Mouse (Mus musculus) liver, adult 2 months (tissue): ENCODE data around the gene Mapk8ip3.
A peak's percentile ranks its signal among the peaks of the same experiment; 100 is the strongest.

Experiments
- CTCF ChIP-seq: fragments of 200-500 bp; IDR thresholded peaks from 2 replicates; pipeline ENCODE4 v1.5.1; 2011; ENCODE audit warnings: low read depth, low read length, control low read depth
- POLR2A ChIP-seq: fragments of 200-500 bp; IDR thresholded peaks from 2 replicates; pipeline ENCODE4 v1.6.1; 2011; ENCODE audit warnings: low read length, control low read depth; ENCODE audit not compliant: insufficient read depth; ENCODE audit errors: extremely low read depth

- TF ChIP-seq POLR2A (peak; percentile 70), CTCF (no peak; the same call in 1 of the 2 replicates)
Measured at GRCm38 (mm10) chr17:24936259-24937237, at the start of gene Mapk8ip3.
